Comparison of ENCODE assay signal across 13 mouse cellular contexts in genomic region chr9:95599399-95599798, GRCm38 (mm10). TPM values are rescaled to one million over a fixed set of nuclear protein-coding genes. Genes with fewer than 3 reads are reported as not detected.
DNase-seq lines count a peak whose midpoint lies in the region; ATAC-seq and TF ChIP-seq lines count a peak whose summit lies in the region.
"Had no signal": no experiment of that assay in that cellular context is flagged by ENCODE, and none has a peak within 500 bp of the region (broad histone marks: within the 10 kb centered on the region; RNA-seq: fewer than 3 reads in every experiment).

No protein-coding gene starts in this region.

- no peak overlapping the region for H3K9ac ChIP-seq in midbrain, embryonic 11.5 days (ENCODE audit: low read length)
- H3K9ac ChIP-seq in hindbrain, embryonic 14.5 days = no peak overlapping the region
- H3K9ac ChIP-seq: embryonic facial prominence, embryonic 15.5 days; heart, embryonic 13.5 days; hindbrain, embryonic 13.5 days had no signal

- TF ChIP-seq POLR2A in kidney, adult 2 months (IDR thresholded peaks at IDR 0.05; ENCODE audit: low read depth, low read length) = no peak
- no peak for TF ChIP-seq POLR2A in thymus, adult 2 months (IDR thresholded peaks at IDR 0.05; ENCODE audit: control insufficient read depth, extremely low read depth, insufficient read depth, low read length, poor library complexity)

- H3K36me3 ChIP-seq in kidney, adult 2 months (ENCODE audit: control insufficient read depth, insufficient read depth, low read length) = no peaks in the 10 kb centered on the region
- H3K36me3 ChIP-seq in thymus, adult 2 months (ENCODE audit: control insufficient read depth, insufficient read depth, low read length) = no peaks in the 10 kb centered on the region
- H3K36me3 ChIP-seq in midbrain, embryonic 11.5 days (ENCODE audit: control insufficient read depth, insufficient read depth, low read length) = no peaks in the 10 kb centered on the region
- H3K36me3 ChIP-seq in hindbrain, embryonic 14.5 days (replicated peaks; ENCODE audit: control insufficient read depth, insufficient read depth) = no peaks in the 10 kb centered on the region
- H3K36me3 ChIP-seq: embryonic facial prominence, embryonic 15.5 days; heart, embryonic 13.5 days; hindbrain, embryonic 13.5 days; limb, embryonic 10.5 days had no signal

- TF ChIP-seq CTCF in kidney, adult 2 months (conservative IDR thresholded peaks at IDR 0.05; ENCODE audit: insufficient read depth, insufficient read length, low read depth, low read length) = peak; percentile 50
- no peak for TF ChIP-seq CTCF in thymus, adult 2 months (IDR thresholded peaks at IDR 0.05; ENCODE audit: borderline replicate concordance, control insufficient read depth, extremely low read depth, insufficient read depth, low read length, poor library complexity)

- 89% methylated on average over 4 of the region's 4 CpGs for WGBS in kidney, adult 2 months
- 78% methylated on average over 4 of the region's 4 CpGs for WGBS in thymus, adult 2 months
- WGBS in midbrain, embryonic 11.5 days = 81% methylated on average over 4 of the region's 4 CpGs
- 84% methylated on average over 4 of the region's 4 CpGs for WGBS in hindbrain, embryonic 14.5 days

- H3K4me3 ChIP-seq in kidney, adult 2 months (ENCODE audit: insufficient read depth, low read depth, low read length) = no peak overlapping the region
- H3K4me3 ChIP-seq in thymus, adult 2 months (ENCODE audit: control insufficient read depth, insufficient read depth, low read length) = no peak overlapping the region
- no peak overlapping the region for H3K4me3 ChIP-seq in midbrain, embryonic 11.5 days (ENCODE audit: low read depth, low read length)
- no peak overlapping the region for H3K4me3 ChIP-seq in hindbrain, embryonic 14.5 days (replicated peaks; ENCODE audit: low read length)
- H3K4me3 ChIP-seq: embryonic facial prominence, embryonic 15.5 days; heart, embryonic 13.5 days; hindbrain, embryonic 13.5 days; limb, embryonic 10.5 days had no signal

- no peak for ATAC-seq in midbrain, embryonic 11.5 days (ENCODE audit: low FRiP score)
- ATAC-seq in hindbrain, embryonic 14.5 days (ENCODE audit: low FRiP score) = no peak

- H3K4me1 ChIP-seq in kidney, adult 2 months (ENCODE audit: control insufficient read depth, insufficient read depth, low read length) = peaks cover 10% of the 10 kb centered on the region; the same call in 1 of the 2 replicates
- no peaks in the 10 kb centered on the region for H3K4me1 ChIP-seq in thymus, adult 2 months (replicated peaks; ENCODE audit: control insufficient read depth, insufficient read depth, low read length)
- H3K4me1 ChIP-seq in midbrain, embryonic 11.5 days (ENCODE audit: control insufficient read depth, insufficient read depth, low read length) = no peaks in the 10 kb centered on the region
- 0 out of 2 replicates have a peak, but pooled peaks cover 4% of the 10 kb centered on the region for H3K4me1 ChIP-seq in hindbrain, embryonic 14.5 days (replicated peaks; ENCODE audit: control insufficient read depth, insufficient read depth, low read length)
- H3K4me1 ChIP-seq: embryonic facial prominence, embryonic 15.5 days; hindbrain, embryonic 13.5 days had no signal

- peak; percentile 32 for DNase-seq in kidney, adult 2 months
- no peak for DNase-seq in kidney, adult 11 months
- DNase-seq in thymus, adult 2 months = peak; percentile 10
- no peak for DNase-seq in thymus, postnatal 10 days (ENCODE audit: low spot score in 2 of 2)
- DNase-seq in ZHBTc4 (ENCODE audit: low read depth, low spot score) = peak; percentile 62
- no peak for DNase-seq in midbrain, embryonic 11.5 days (ENCODE audit: low spot score, missing footprints)
- no peak for DNase-seq in hindbrain, embryonic 14.5 days (ENCODE audit: low spot score)
- DNase-seq: cerebellum, adult 2 months; lung, postnatal 4 days had no signal

- no peaks in the 10 kb centered on the region for H3K9me3 ChIP-seq in midbrain, embryonic 11.5 days (ENCODE audit: control insufficient read depth, low read length)
- H3K9me3 ChIP-seq in hindbrain, embryonic 14.5 days (ENCODE audit: control insufficient read depth, low read length) = no peaks in the 10 kb centered on the region
- H3K9me3 ChIP-seq: embryonic facial prominence, embryonic 15.5 days; heart, embryonic 13.5 days; hindbrain, embryonic 13.5 days; limb, embryonic 10.5 days had no signal

- H3K27ac ChIP-seq in kidney, adult 2 months (ENCODE audit: insufficient read depth, low read depth, low read length) = no peak overlapping the region
- H3K27ac ChIP-seq in thymus, adult 2 months (ENCODE audit: control insufficient read depth, insufficient read depth, low read length) = no peak overlapping the region
- no peak overlapping the region for H3K27ac ChIP-seq in midbrain, embryonic 11.5 days (ENCODE audit: low read depth, low read length)
- no peak overlapping the region for H3K27ac ChIP-seq in hindbrain, embryonic 14.5 days
- H3K27ac ChIP-seq: embryonic facial prominence, embryonic 15.5 days; heart, embryonic 13.5 days; hindbrain, embryonic 13.5 days; limb, embryonic 10.5 days had no signal

- H3K27me3 ChIP-seq in kidney, adult 2 months (replicated peaks; ENCODE audit: control insufficient read depth, insufficient read depth, low read length) = no peaks in the 10 kb centered on the region
- no peaks in the 10 kb centered on the region; the same call in 1 of the 2 replicates for H3K27me3 ChIP-seq in thymus, adult 2 months (ENCODE audit: control insufficient read depth, insufficient read depth, low read length)
- H3K27me3 ChIP-seq in midbrain, embryonic 11.5 days (ENCODE audit: control insufficient read depth, insufficient read depth, low read length) = no peaks in the 10 kb centered on the region
- no peaks in the 10 kb centered on the region for H3K27me3 ChIP-seq in hindbrain, embryonic 14.5 days (ENCODE audit: control insufficient read depth, insufficient read depth, low read length)
- H3K27me3 ChIP-seq: embryonic facial prominence, embryonic 15.5 days; hindbrain, embryonic 13.5 days had no signal

- no peak overlapping the region for H3K4me2 ChIP-seq in midbrain, embryonic 11.5 days
- H3K4me2 ChIP-seq in hindbrain, embryonic 14.5 days (replicated peaks) = no peak overlapping the region
- H3K4me2 ChIP-seq: embryonic facial prominence, embryonic 15.5 days; heart, embryonic 13.5 days; hindbrain, embryonic 13.5 days had no signal

RNA-seq across cellular contexts. Expression of gene Pcolce2, which starts 38.0 kb away (rescaled TPM):
- 0.78 and 0.90 TPM in 2 replicates for polyA plus RNA-seq in kidney, adult 2 months (2012; rRNA removed)
- 0.38 and 0.46 TPM in 2 replicates for polyA plus RNA-seq in thymus, adult 2 months (2012; rRNA removed)
- 1.8 and 2.0 TPM in 2 replicates for polyA plus RNA-seq in midbrain, embryonic 11.5 days (2014; fragmentation: Nextera tagmentation; extraction: Ambion mirVana)
- 2.6 and 2.7 TPM in 2 replicates for polyA plus RNA-seq in hindbrain, embryonic 14.5 days (2014; fragmentation: Nextera tagmentation; extraction: Ambion mirVana)

RNA-seq across cellular contexts. Expression of gene Paqr9, which starts 39.9 kb away (rescaled TPM):
- polyA plus RNA-seq in kidney, adult 2 months (2012; rRNA removed) = 33.3 and 48.2 TPM in 2 replicates
- polyA plus RNA-seq in thymus, adult 2 months (2012; rRNA removed) = 4.9 and 5.9 TPM in 2 replicates
- 0.33 and 0.36 TPM in 2 replicates for polyA plus RNA-seq in midbrain, embryonic 11.5 days (2014; fragmentation: Nextera tagmentation; extraction: Ambion mirVana)
- polyA plus RNA-seq in hindbrain, embryonic 14.5 days (2014; fragmentation: Nextera tagmentation; extraction: Ambion mirVana) = 8.6 and 8.7 TPM in 2 replicates

Comparison
In these comparisons a context has a peak if more than half of its experiments do, and no peak if none do; other contexts are left out.
1. DNase-seq: peak in kidney, adult 2 months (single experiment), thymus, adult 2 months (single experiment) and ZHBTc4 (single experiment); none in kidney, adult 11 months (single experiment), thymus, postnatal 10 days (0 of 2), midbrain, embryonic 11.5 days (single experiment) and hindbrain, embryonic 14.5 days (single experiment).